In the genomic region with DNA sequence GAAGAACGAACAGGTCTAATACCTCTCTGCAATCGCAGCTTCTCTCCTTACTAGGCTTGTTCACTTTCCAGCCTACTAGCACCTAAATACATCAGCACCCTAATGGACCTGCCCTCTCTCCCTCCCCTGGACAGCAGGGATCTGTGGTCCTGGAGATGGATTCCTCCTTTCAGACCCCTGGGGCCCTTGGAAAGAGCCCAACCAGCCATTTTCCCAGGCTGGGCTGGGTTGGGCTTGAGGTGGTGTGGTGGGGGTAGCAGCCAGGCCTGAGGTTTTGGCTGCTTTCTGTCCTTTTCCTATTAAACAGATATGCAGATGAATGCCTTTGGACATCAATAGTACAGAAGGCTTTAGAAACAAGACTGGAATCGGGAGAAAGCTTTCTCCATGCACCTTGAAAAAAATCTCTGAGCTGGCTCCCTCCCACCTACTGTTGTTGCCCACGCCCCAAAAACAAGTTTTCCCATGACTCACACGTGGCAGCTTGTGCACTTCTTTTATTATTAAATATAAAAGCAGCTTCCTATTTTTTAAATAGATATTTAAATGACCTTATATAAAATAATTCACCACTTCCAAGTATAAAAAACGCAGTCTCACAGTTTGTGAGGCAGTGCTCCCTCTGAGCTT, we compare ENCODE assay signal across 8 mouse cellular contexts. TPM values are rescaled to one million over a fixed set of nuclear protein-coding genes. Genes with fewer than 3 reads are reported as not detected.
DNase-seq lines count a peak whose midpoint lies in the region; ATAC-seq lines count a peak whose summit lies in the region.

No protein-coding gene starts in this region.

- peak; percentile 91 for ATAC-seq in lung, embryonic 15.5 days (ENCODE audit: borderline replicate concordance, extremely low read depth, low FRiP score, low TSS enrichment)

- 9% methylated on average over 6 of the region's 6 CpGs for WGBS in lung, embryonic 15.5 days
- 8% methylated on average over 6 of the region's 6 CpGs for WGBS in embryonic facial prominence, embryonic 10.5 days

- no peaks in the 10 kb centered on the region for H3K27me3 ChIP-seq in lung, embryonic 15.5 days
- no peaks in the 10 kb centered on the region for H3K27me3 ChIP-seq in embryonic facial prominence, embryonic 10.5 days (replicated peaks; ENCODE audit: low read depth, poor library complexity, severe bottlenecking)

- H3K9me3 ChIP-seq in lung, embryonic 15.5 days, result no peaks in the 10 kb centered on the region
- H3K9me3 ChIP-seq in embryonic facial prominence, embryonic 10.5 days, result no peaks in the 10 kb centered on the region

- no peak overlapping the region; the same call in 1 of the 2 replicates for H3K4me2 ChIP-seq in lung, embryonic 15.5 days

- no peak for DNase-seq in lung, postnatal 36 days
- DNase-seq in embryonic facial prominence, embryonic 10.5 days (ENCODE audit: low spot score), result peak; percentile 89
- peak; percentile 58 for DNase-seq in heart, adult 8-10 months (ENCODE audit: low spot score)
- DNase-seq in kidney, adult 8-10 months, result peak; percentile 54 to 56
- peak; percentile 76 to 88 for DNase-seq in lung, postnatal 4 days
- peak; percentile 39 for DNase-seq in right cerebral cortex, postnatal 25 days
- DNase-seq in B cell, adult 2 months, result no peak

- H3K36me3 ChIP-seq in lung, embryonic 15.5 days, result no peaks in the 10 kb centered on the region; the same call in 1 of the 2 replicates
- peaks cover 21% of the 10 kb centered on the region; the same call in 1 of the 2 replicates for H3K36me3 ChIP-seq in embryonic facial prominence, embryonic 10.5 days (replicated peaks)

- H3K4me3 ChIP-seq in lung, embryonic 15.5 days, result no peak overlapping the region
- no peak overlapping the region for H3K4me3 ChIP-seq in embryonic facial prominence, embryonic 10.5 days

- peak overlapping the region; percentile 72 for H3K27ac ChIP-seq in lung, embryonic 15.5 days
- H3K27ac ChIP-seq in embryonic facial prominence, embryonic 10.5 days (replicated peaks), result peak overlapping the region; percentile 85

- no peak overlapping the region for H3K9ac ChIP-seq in lung, embryonic 15.5 days

- H3K4me1 ChIP-seq in lung, embryonic 15.5 days, result peaks cover 43% of the 10 kb centered on the region
- H3K4me1 ChIP-seq in embryonic facial prominence, embryonic 10.5 days, result peaks cover 48% of the 10 kb centered on the region

RNA-seq across cellular contexts. Expression of a gene that starts 19.6 kb away (rescaled TPM):
- 9.0 and 10.3 TPM in 2 replicates for polyA plus RNA-seq in lung, embryonic 15.5 days (2015; fragmentation: Nextera tagmentation; extraction: Ambion mirVana)
- 3.8 and 4.4 TPM in 2 replicates for polyA plus RNA-seq in embryonic facial prominence, embryonic 10.5 days (2016; fragmentation: Nextera tagmentation; extraction: Ambion mirVana)
- 10 to 100 TPM; 43.5 to 56.6 (median 51.5) TPM for total RNA-seq in heart, adult 8-10 months (2022)

RNA-seq across cellular contexts. Expression of a gene that starts 44.3 kb away (rescaled TPM):
- 83.3 and 88.4 TPM in 2 replicates for polyA plus RNA-seq in lung, embryonic 15.5 days (2015; fragmentation: Nextera tagmentation; extraction: Ambion mirVana)
- polyA plus RNA-seq in embryonic facial prominence, embryonic 10.5 days (2016; fragmentation: Nextera tagmentation; extraction: Ambion mirVana), result 88.7 and 88.8 TPM in 2 replicates
- total RNA-seq in heart, adult 8-10 months (2022), result 10 to 100 TPM; 76.2 to 87.9 (median 83.4) TPM

Comparison
In these comparisons a context has a peak if more than half of its experiments do, and no peak if none do; other contexts are left out.
1. DNase-seq: peak in embryonic facial prominence, embryonic 10.5 days (single experiment), heart, adult 8-10 months (single experiment), kidney, adult 8-10 months (2 of 2), lung, postnatal 4 days (2 of 2) and right cerebral cortex, postnatal 25 days (single experiment); none in lung, postnatal 36 days (single experiment) and B cell, adult 2 months (0 of 2).